Mouse (Mus musculus) heart, postnatal 0 days (tissue): ENCODE data around the gene Bmp2k.
"Not testable (repeated sequence)": the region's sequence is repeated elsewhere in the genome, so short reads cannot be mapped to it uniquely, and the experiment has no call there.

Source experiments
- CTCF ChIP-seq: IDR thresholded peaks from 2 replicates; pipeline ENCODE4 v1.5.1; 2016; ENCODE audit warnings: antibody characterized with exemption, control low read depth, low read depth
- EP300 ChIP-seq: IDR thresholded peaks from 2 replicates; pipeline ENCODE4 v1.6.1; 2016; ENCODE audit warnings: antibody characterized with exemption, low read depth

GRCm38 (mm10) chr5:97009140-97009539 lies 11.7 kb downstream of the Bmp2k start:
- TF ChIP-seq CTCF, EP300: not testable (repeated sequence)
